Mouse (Mus musculus): ENCODE results near the gene Man2b1. TPM values are rescaled to one million over a fixed set of nuclear protein-coding genes. Genes with fewer than 3 reads are reported as not detected.

Gene Man2b1
- total and polyA plus RNA-seq, 3 experiments: 29.1 to 45.6 (median 40.7) TPM

- H3K4me2 ChIP-seq (ENCODE audit: insufficient read depth, low read depth, poor library complexity, severe bottlenecking): no peak overlapping the region
- peaks cover 17% of the 10 kb centered on the region for H3K79me2 ChIP-seq (replicated peaks; ENCODE audit: control insufficient read depth, extremely low read depth, insufficient read depth, poor library complexity, severe bottlenecking)
- no peaks in the 10 kb centered on the region for H3K27me3 ChIP-seq (replicated peaks)
- no peak overlapping the region for H3K4me3 ChIP-seq (replicated peaks in 1 of 3; ENCODE audit: low read depth in 2 of 3, low read length in 2 of 3, poor library complexity in 1 of 3)
- peaks cover 47 to 64% of the 10 kb centered on the region in 2 experiments for H3K36me3 ChIP-seq (replicated peaks in 1 of 2; ENCODE audit: control insufficient read depth in 1 of 2, insufficient read depth in 1 of 2, low read length in 1 of 2)
- no peak overlapping the region for H3K27ac ChIP-seq (ENCODE audit: insufficient read depth, low read depth)
- in situ Hi-C loops (cut with MboI; ENCODE audit: low pct_ligation_motif_present, low pct_unique_long_range_greater_than_20kb, low sequenced_read_pairs) (loop anchor here (5.0 kb wide), 1 partner anchor 98 kb away; no protein-coding TSS in a partner anchor), dilution Hi-C loops (cut with MboI; ENCODE audit: extremely low pct_ligation_motif_present, extremely low pct_unique_long_range_greater_than_20kb, low sequenced_read_pairs) (no loop called here)
- no peak for DNase-seq (ENCODE audit: extremely low read depth)
- peaks cover 6 to 32% of the 10 kb centered on the region in 2 experiments for H3K4me1 ChIP-seq (ENCODE audit: control insufficient read depth in 1 of 2, insufficient read depth in 2 of 2)
- no peak overlapping the region for H3K9ac ChIP-seq (ENCODE audit: insufficient read depth, low read depth)
- no peaks in the 10 kb centered on the region for H3K9me3 ChIP-seq (replicated peaks; ENCODE audit: low read length)
- TF ChIP-seq ELF1 (IDR thresholded peaks at IDR 0.05; ENCODE audit: low read depth, low read length) (no peak), RAD21 (IDR thresholded peaks at IDR 0.05; ENCODE audit: low read depth, low read length) (no peak), ZNF384 (IDR thresholded peaks at IDR 0.05; ENCODE audit: low read depth, low read length) (no peak), CTCF (conservative IDR thresholded peaks at IDR 0.05 in 1 of 2, IDR thresholded peaks at IDR 0.05 in 1 of 2; ENCODE audit: low read depth in 2 of 2, low read length in 2 of 2) (no peak), MEF2A (IDR thresholded peaks at IDR 0.05; ENCODE audit: borderline replicate concordance, low read depth, low read length) (no peak), USF1 (IDR thresholded peaks at IDR 0.05; ENCODE audit: low read depth, low read length) (no peak), KAT2A (IDR thresholded peaks at IDR 0.05; ENCODE audit: insufficient replicate concordance, low read length) (no peak), NELFE (IDR thresholded peaks at IDR 0.05; ENCODE audit: low read depth, low read length) (no peak), SIN3A (IDR thresholded peaks at IDR 0.05; ENCODE audit: low read length) (no peak), POLR2AphosphoS2 (IDR thresholded peaks at IDR 0.05; ENCODE audit: low read depth, low read length) (no peak), NRF1 (IDR thresholded peaks at IDR 0.05; ENCODE audit: low read depth, low read length) (no peak), UBTF (IDR thresholded peaks at IDR 0.05; ENCODE audit: low read depth, low read length) (no peak), IRF4 (IDR thresholded peaks at IDR 0.05; ENCODE audit: low read depth, low read length) (no peak), GABPA (IDR thresholded peaks at IDR 0.05; ENCODE audit: insufficient replicate concordance, low read depth, low read length) (no peak), TBP (conservative IDR thresholded peaks at IDR 0.05; ENCODE audit: low read depth, low read length) (no peak)
Measured at GRCm38 (mm10) chr8:85074617-85075016, 8.5 kb upstream of the Man2b1 start.

- peaks cover 17% of the 10 kb centered on the region for H3K79me2 ChIP-seq (replicated peaks; ENCODE audit: control insufficient read depth, extremely low read depth, insufficient read depth, poor library complexity, severe bottlenecking)
- no peak overlapping the region for H3K4me3 ChIP-seq (replicated peaks in 1 of 3; ENCODE audit: low read depth in 2 of 3, low read length in 2 of 3, poor library complexity in 1 of 3)
- no peak overlapping the region for H3K27ac ChIP-seq (ENCODE audit: insufficient read depth, low read depth)
- H3K27me3 ChIP-seq (replicated peaks): no peaks in the 10 kb centered on the region
- DNase-seq (ENCODE audit: extremely low read depth): no peak
- H3K36me3 ChIP-seq (replicated peaks in 1 of 2; ENCODE audit: control insufficient read depth in 1 of 2, insufficient read depth in 1 of 2, low read length in 1 of 2): peaks cover 47 to 65% of the 10 kb centered on the region in 2 experiments
- H3K4me1 ChIP-seq (ENCODE audit: control insufficient read depth in 1 of 2, insufficient read depth in 2 of 2): peaks cover 6 to 27% of the 10 kb centered on the region in 2 experiments
- H3K9me3 ChIP-seq (replicated peaks; ENCODE audit: low read length): no peaks in the 10 kb centered on the region
- TF ChIP-seq CTCF (conservative IDR thresholded peaks at IDR 0.05 in 1 of 2, IDR thresholded peaks at IDR 0.05 in 1 of 2; ENCODE audit: low read depth in 2 of 2, low read length in 2 of 2) (peak in 1 of 2 experiments; percentile 18; a peak in 3 of 4 replicates), ETS1 (conservative IDR thresholded peaks at IDR 0.05; ENCODE audit: low read depth, low read length) (no peak), POLR2AphosphoS2 (IDR thresholded peaks at IDR 0.05; ENCODE audit: low read depth, low read length) (no peak)
- no peak overlapping the region for H3K4me2 ChIP-seq (ENCODE audit: insufficient read depth, low read depth, poor library complexity, severe bottlenecking)
- no peak overlapping the region for H3K9ac ChIP-seq (ENCODE audit: insufficient read depth, low read depth)
- in situ Hi-C loops (cut with MboI; ENCODE audit: low pct_ligation_motif_present, low pct_unique_long_range_greater_than_20kb, low sequenced_read_pairs) (no loop called here), dilution Hi-C loops (cut with MboI; ENCODE audit: extremely low pct_ligation_motif_present, extremely low pct_unique_long_range_greater_than_20kb, low sequenced_read_pairs) (no loop called here)
Measured at GRCm38 (mm10) chr8:85076001-85076400, 7.1 kb upstream of the Man2b1 start.
